In the genomic region with DNA sequence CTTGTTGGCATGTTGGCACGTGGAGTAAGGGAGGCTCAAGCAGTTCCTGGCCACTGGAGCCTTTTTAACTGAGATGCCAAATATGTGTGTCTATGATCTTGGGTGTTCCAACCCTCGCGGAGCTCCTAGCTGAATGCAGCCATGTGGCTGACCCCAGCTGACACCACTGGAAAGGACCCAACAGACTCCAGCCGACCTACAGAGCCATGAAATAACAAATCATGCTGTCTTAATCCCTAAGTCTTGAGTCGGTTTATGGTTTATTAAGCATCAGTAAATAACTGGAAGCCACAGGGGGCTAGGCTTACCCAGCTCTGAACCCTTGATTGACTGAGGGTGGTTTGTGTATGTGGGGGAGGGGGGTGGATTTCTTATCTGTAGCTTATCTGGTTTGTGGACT, we compare ENCODE assay signal across 15 mouse cellular contexts.
DNase-seq lines count a peak whose midpoint lies in the region; ATAC-seq and TF ChIP-seq lines count a peak whose summit lies in the region.
"Had no signal": no experiment of that assay in that cellular context is flagged by ENCODE, and none has a peak within 500 bp of the region (broad histone marks: within the 10 kb centered on the region; RNA-seq: fewer than 3 reads in every experiment).

No protein-coding gene starts in this region.

- DNase-seq in hindbrain, postnatal 0 days (ENCODE audit: low spot score), result peak; percentile 49
- DNase-seq in hindbrain, embryonic 14.5 days (ENCODE audit: low spot score), result no peak
- DNase-seq in Patski (ENCODE audit: low read depth, low spot score), result peak; percentile 34
- DNase-seq in kidney, adult 11 months, result peak; percentile 21
- DNase-seq in kidney, postnatal 25 days, result peak; percentile 51 to 53
- DNase-seq in layer of hippocampus, postnatal 25 days (ENCODE audit: extremely low spot score in 1 of 2, low spot score in 1 of 2), result no peak
- no peak for DNase-seq in limb, embryonic 10.5 days (ENCODE audit: low spot score)
- DNase-seq: adrenal gland, postnatal 36 days; heart, adult 11 months; lung, postnatal 4 days; midbrain, embryonic 14.5 days had no signal

- no peak overlapping the region for H3K4me3 ChIP-seq in hindbrain, postnatal 0 days (ENCODE audit: low read length)
- H3K4me3 ChIP-seq in hindbrain, embryonic 14.5 days (replicated peaks; ENCODE audit: low read length), result no peak overlapping the region
- no peak overlapping the region for H3K4me3 ChIP-seq in limb, embryonic 10.5 days
- H3K4me3 ChIP-seq: heart, embryonic 15.5 days; hindbrain, embryonic 13.5 days; liver, embryonic 15.5 days had no signal

- no peak for TF ChIP-seq CTCF in hindbrain, postnatal 0 days (IDR thresholded peaks at IDR 0.05; ENCODE audit: low read depth)
- no peak for TF ChIP-seq CTCF in Patski (IDR thresholded peaks at IDR 0.05)

- no peaks in the 10 kb centered on the region for H3K27me3 ChIP-seq in hindbrain, postnatal 0 days (ENCODE audit: insufficient read depth, low read length)
- no peaks in the 10 kb centered on the region for H3K27me3 ChIP-seq in hindbrain, embryonic 14.5 days (ENCODE audit: control insufficient read depth, insufficient read depth, low read length)
- peaks cover 4% of the 10 kb centered on the region for H3K27me3 ChIP-seq in Patski
- H3K27me3 ChIP-seq in limb, embryonic 10.5 days (ENCODE audit: low read depth, poor library complexity, severe bottlenecking), result no peaks in the 10 kb centered on the region
- H3K27me3 ChIP-seq: heart, embryonic 15.5 days; hindbrain, embryonic 13.5 days; liver, embryonic 15.5 days had no signal

- no peaks in the 10 kb centered on the region for H3K9me3 ChIP-seq in hindbrain, postnatal 0 days (ENCODE audit: low read length)
- no peaks in the 10 kb centered on the region for H3K9me3 ChIP-seq in hindbrain, embryonic 14.5 days (ENCODE audit: control insufficient read depth, low read length)
- no peaks in the 10 kb centered on the region for H3K9me3 ChIP-seq in limb, embryonic 10.5 days (replicated peaks)
- H3K9me3 ChIP-seq: heart, embryonic 15.5 days; hindbrain, embryonic 13.5 days; liver, embryonic 15.5 days had no signal

- 43% methylated on average over 5 of the region's 5 CpGs for WGBS in hindbrain, postnatal 0 days
- 52% methylated on average over 5 of the region's 5 CpGs for WGBS in hindbrain, embryonic 14.5 days
- WGBS in limb, embryonic 10.5 days, result 27% methylated on average over 5 of the region's 5 CpGs

- H3K4me2 ChIP-seq in hindbrain, postnatal 0 days (ENCODE audit: low read depth, low read length), result no peak overlapping the region
- H3K4me2 ChIP-seq in hindbrain, embryonic 14.5 days (replicated peaks), result no peak overlapping the region
- H3K4me2 ChIP-seq: heart, embryonic 15.5 days; hindbrain, embryonic 13.5 days; liver, embryonic 15.5 days had no signal

- H3K27ac ChIP-seq in hindbrain, postnatal 0 days, result no peak overlapping the region
- no peak overlapping the region for H3K27ac ChIP-seq in hindbrain, embryonic 14.5 days
- no peak overlapping the region for H3K27ac ChIP-seq in limb, embryonic 10.5 days
- H3K27ac ChIP-seq: heart, embryonic 15.5 days; hindbrain, embryonic 13.5 days; liver, embryonic 15.5 days had no signal

- ATAC-seq in hindbrain, postnatal 0 days, result no peak
- ATAC-seq in hindbrain, embryonic 14.5 days (ENCODE audit: low FRiP score), result no peak
- ATAC-seq in Patski, result peak; percentile 47
- ATAC-seq: forebrain, embryonic 16.5 days had no signal

- in situ Hi-C loops in Patski (cut with MboI; ENCODE audit: low pct_unique_long_range_greater_than_20kb), result no loop called here

- CTCF ChIA-PET in Patski (lab: Charles Lee), result interaction anchor here (0.8 kb wide), 1 partner anchor 11 kb away, joined by 3 read pairs; no protein-coding TSS in a partner anchor

- POLR2A ChIA-PET in Patski (lab: Charles Lee), result no interaction called here

- H3K36me3 ChIP-seq in hindbrain, postnatal 0 days (ENCODE audit: insufficient read depth, low read length), result no peaks in the 10 kb centered on the region
- no peaks in the 10 kb centered on the region for H3K36me3 ChIP-seq in hindbrain, embryonic 14.5 days (replicated peaks; ENCODE audit: control insufficient read depth, insufficient read depth)
- H3K36me3 ChIP-seq in limb, embryonic 10.5 days, result no peaks in the 10 kb centered on the region
- H3K36me3 ChIP-seq: heart, embryonic 15.5 days; hindbrain, embryonic 13.5 days; liver, embryonic 15.5 days had no signal

- no peak overlapping the region for H3K9ac ChIP-seq in hindbrain, postnatal 0 days (replicated peaks; ENCODE audit: low read length)
- H3K9ac ChIP-seq in hindbrain, embryonic 14.5 days, result no peak overlapping the region
- H3K9ac ChIP-seq: heart, embryonic 15.5 days; hindbrain, embryonic 13.5 days; liver, embryonic 15.5 days had no signal

- no peaks in the 10 kb centered on the region for H3K4me1 ChIP-seq in hindbrain, postnatal 0 days (ENCODE audit: insufficient read depth, low read length)
- 0 out of 2 replicates have a peak, but pooled peaks cover 4% of the 10 kb centered on the region for H3K4me1 ChIP-seq in hindbrain, embryonic 14.5 days (replicated peaks; ENCODE audit: control insufficient read depth, insufficient read depth, low read length)
- peaks cover 21% of the 10 kb centered on the region for H3K4me1 ChIP-seq in limb, embryonic 10.5 days
- H3K4me1 ChIP-seq: heart, embryonic 15.5 days; liver, embryonic 15.5 days had no signal

Comparison
In these comparisons a context has a peak if more than half of its experiments do, and no peak if none do; other contexts are left out.
1. DNase-seq: peak in hindbrain, postnatal 0 days (single experiment), Patski (single experiment), kidney, adult 11 months (single experiment) and kidney, postnatal 25 days (2 of 2); none in hindbrain, embryonic 14.5 days (single experiment), layer of hippocampus, postnatal 25 days (0 of 2) and limb, embryonic 10.5 days (single experiment).